Mouse (Mus musculus): ENCODE measurements around the gene Pde2a.

Gene Pde2a

GRCm38 (mm10) chr7:101421529-101421928, at the start of gene Pde2a:
TSS of gene Pde2a (plus strand) at chr7:101421691.
- DNase-seq, result no peak

- DNase-seq, result peak; percentile 34
These were observed 48.4 kb upstream of the Pde2a start for GRCm38 (mm10) chr7:101373082-101373481.

- no peak for DNase-seq
These were observed 47.3 kb upstream of the Pde2a start for GRCm38 (mm10) chr7:101374155-101374554.

- DNase-seq, result no peak
These were observed 44.7 kb upstream of the Pde2a start for GRCm38 (mm10) chr7:101376701-101377340.

DNA sequence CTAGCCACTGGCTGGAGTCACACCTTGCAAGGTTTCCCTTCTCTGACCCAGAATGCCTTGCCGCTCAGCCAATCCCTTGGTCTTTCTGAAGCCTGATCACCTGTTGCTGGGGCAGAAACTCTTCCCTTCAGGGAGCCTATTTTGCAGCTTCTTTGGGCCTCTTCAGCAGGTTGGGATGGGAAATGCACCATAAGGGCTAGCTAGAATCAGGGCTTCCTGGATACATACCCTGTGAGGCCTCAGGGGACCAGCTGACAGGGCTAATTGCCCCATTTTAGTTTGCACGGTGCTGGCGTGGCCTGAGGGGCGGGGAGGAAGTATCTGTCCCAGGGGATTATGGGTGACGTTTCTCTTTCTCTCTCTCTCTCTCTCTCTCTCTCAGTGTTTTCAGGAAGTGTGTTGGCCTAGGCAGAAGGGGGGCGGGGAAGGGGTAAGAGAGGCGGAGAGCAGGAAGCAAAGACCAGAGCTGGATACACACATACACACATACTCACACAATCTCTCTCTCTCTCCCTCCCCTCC, 43.7 kb upstream of the Pde2a start:
- DNase-seq, result no peak

- DNase-seq, result no peak
These were observed 43.2 kb upstream of the Pde2a start for GRCm38 (mm10) chr7:101378285-101378684.

DNA sequence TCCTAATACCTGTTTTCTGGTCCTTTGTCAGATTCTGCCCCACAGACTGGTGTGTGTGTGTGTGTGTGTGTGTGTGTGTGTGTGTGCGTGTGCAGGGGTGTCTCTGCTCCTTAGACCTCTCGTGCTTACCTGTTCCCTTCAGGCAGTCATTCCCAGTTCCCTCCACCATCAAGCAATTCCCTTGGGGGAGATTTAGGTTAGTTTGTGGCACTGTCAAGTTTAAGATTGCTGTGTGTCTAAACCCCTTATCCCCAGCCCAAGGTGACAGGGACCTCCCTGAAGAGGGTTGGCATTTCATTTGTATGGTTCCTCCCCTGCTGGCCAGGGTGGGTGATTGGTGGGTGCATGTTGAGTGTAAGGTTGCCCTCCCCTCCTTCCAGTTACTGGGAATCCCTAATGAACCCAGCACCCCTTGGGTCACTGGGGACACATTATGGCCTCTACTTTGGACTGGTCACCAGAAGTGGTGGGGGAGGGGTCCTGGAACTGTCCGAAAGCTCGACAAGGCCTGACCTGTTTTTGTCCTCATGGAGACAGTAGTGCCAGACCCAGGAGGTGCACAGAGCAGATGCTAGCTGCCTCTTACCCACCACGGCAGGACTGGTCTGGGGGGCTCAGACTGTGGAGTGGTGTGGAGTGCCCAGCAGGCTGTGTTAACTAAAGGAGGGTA, 42.6 kb upstream of the Pde2a start:
- DNase-seq, result no peak

GRCm38 (mm10) chr7:101379732-101380131, 41.8 kb upstream of the Pde2a start:
- DNase-seq, result no peak

DNA sequence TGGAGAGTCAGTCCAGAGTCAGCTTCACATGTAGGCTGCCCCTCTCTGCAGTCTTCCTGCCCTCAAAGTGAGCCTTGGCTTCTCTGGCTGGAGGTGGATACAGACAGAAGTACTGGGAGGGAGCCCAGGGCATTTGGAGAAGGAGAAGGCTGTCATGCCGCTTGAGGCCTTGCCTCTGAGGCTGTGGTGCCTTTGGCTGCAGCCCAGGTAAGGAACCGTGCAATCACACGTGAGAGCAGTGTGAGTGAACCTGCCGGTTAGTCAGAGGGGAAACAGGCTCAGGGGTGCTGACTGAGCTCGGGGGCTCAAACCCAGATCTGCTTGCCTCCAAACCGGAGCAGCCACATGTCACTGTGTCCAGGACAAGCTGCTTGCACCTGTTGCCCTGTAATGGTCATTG, 40.0 kb upstream of the Pde2a start:
- no peak for DNase-seq

DNA sequence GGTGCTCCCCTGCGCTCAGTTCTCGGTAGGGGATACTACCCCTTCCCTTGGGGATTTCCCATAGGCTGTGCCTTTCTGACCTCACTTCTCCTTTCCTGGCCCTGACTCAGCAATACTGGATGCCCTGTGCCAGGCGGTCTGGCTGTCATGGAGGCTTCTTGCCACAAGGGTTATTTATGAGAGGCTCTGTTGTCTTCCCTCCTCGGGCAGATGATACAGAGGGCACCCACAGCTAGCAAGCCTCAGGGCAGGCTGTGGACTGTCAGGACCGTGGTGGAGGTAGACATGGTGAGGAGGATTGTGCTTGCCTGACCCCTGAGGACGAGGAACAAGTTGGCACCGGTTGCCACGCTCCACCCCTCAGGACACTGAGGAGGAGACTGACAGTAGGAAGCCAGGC, 39.1 kb upstream of the Pde2a start:
- DNase-seq, result no peak

DNA sequence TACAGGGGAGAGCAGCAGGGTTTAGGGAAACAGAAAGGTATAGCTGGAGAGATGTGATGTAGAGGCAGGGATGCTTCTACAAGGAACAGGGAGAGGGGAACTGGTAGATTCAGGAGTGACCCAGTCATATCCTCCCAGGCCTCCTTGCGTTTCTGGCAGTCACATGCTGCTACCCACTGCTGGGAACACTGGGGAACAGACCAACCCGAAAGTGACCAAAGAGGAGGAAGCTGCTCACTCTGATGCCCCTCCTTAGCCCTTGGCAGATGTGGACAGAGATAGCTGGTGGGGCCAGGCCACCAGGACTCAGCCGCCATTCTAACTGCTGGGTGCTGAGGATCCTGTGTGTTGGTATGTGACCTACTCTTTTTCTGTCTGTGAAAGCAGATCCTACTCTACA, 37.7 kb upstream of the Pde2a start:
- no peak for DNase-seq

- DNase-seq, result no peak
These were observed 36.6 kb upstream of the Pde2a start for GRCm38 (mm10) chr7:101384931-101385330.

DNA sequence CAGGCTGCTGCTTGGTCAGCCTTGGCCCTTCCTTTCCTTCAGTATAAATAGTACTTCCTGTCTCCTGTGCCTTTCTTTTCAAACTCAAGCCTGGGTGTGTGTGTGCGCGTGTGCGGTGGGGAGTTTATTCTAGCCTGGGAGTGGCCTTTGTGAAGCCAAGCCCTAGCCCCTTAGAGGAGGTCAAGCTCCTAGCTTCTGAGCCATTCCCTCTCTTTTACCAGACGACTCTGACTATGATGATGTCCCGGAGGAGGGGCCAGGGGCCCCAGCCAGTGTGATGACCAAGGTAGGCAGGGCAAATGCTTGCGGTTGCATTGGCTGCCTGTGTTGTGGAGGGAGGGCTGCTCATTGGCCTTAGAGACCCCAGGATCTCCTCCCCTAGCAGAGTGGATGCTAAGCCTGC, 36.2 kb upstream of the Pde2a start:
- DNase-seq, result no peak

GRCm38 (mm10) chr7:101385866-101386452, 35.5 kb upstream of the Pde2a start:
- DNase-seq, result no peak

DNA sequence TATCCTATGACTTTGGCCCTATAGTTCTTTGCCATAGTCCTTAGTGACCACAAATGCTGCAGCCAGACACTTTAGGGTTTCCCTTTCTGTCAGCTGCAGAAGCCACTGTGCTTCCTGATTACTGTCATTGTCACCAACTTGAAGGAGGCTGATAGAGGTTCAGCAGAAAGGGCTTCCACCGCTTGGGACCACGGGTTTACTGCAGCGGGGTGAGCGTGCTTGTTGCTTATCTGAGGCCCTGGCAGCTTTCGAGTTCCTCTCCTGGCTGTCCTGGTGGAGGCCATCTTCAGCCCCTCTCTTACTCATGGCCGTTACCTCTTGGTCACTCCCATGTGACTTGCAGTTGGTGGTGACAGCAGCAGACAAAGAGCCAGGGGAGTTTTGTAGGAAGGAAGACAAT, 32.2 kb upstream of the Pde2a start:
- no peak for DNase-seq

DNA sequence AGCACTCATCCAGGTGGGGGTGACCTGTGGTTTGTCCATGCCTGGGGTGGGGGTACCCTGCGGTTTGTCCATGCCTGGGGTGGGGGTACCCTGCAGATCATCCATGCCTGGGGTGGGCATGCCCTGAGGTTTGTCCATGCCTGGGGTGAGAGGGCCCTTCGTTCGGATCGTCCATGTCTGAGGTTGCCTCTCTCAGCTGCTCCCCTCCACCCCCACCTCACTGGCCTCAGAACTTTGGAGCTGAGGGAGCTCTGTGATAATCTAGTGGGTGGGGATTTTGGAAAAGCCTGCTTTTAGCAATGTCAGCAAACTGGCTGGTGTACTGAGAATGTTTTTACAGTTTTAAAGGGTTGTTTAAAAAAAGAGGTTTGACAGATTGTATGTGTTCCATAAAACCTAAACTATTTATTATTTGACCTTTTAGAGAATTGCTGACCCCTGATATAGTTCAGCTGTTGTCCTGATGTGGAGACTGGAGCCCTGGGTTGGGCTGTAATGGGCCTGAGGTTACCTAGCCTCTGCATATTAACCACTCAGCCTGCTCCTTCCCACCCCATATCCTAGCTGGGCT, 29.5 kb upstream of the Pde2a start:
- no peak for DNase-seq

DNA sequence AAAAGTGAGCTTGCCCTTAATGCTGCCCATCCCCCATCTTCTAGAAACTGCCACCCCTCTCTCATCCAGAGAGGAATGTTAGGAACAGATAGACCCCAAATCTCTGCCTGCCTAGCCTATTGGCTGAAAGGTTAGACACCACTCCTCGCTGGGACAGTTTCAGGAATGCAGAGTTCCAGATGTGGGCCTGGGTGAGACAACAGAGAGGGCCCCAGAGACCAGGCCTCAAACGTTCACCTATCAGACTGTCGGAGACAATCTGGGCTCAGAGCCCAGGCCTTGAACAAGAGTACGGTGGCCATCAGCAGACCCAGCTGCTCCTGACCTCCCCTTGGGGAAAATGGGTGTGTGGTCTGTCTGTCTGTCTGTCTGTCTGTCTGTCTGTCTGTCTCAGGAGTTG, 28.5 kb upstream of the Pde2a start:
- no peak for DNase-seq

GRCm38 (mm10) chr7:101393694-101394504, 27.6 kb upstream of the Pde2a start:
- no peak for DNase-seq

- no peak for DNase-seq
These were observed 26.9 kb upstream of the Pde2a start for GRCm38 (mm10) chr7:101394569-101394968.

GRCm38 (mm10) chr7:101395471-101395870, 26.0 kb upstream of the Pde2a start:
- DNase-seq, result no peak

DNA sequence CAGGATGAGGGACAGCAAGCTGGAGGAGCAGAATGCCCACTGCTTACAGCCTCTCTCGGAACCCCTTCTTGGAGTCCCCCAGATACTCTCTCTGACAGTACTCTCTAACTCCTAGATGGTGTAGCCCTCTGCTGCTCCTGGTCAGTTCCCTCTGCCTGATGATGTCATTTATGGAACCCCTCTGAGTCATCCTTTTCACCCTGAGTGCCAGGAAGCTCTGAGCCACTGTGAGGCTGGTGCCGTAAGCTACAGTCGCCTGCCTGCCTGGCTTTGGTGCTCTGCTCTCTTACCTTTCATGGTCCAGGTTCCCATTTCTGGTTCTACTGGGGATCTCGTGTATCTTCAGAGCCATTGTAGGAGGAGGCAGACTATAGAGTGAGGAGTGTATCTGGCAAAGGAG, 24.3 kb upstream of the Pde2a start:
- DNase-seq, result no peak

GRCm38 (mm10) chr7:101401510-101401909, 20.0 kb upstream of the Pde2a start:
- no peak for DNase-seq

- no peak for DNase-seq
These were observed 17.7 kb upstream of the Pde2a start for GRCm38 (mm10) chr7:101403831-101404230.
